Mouse (Mus musculus) hindbrain, embryonic 14.5 days (tissue): Measurements from ENCODE around the gene Usp2. TPM values are rescaled to one million over a fixed set of nuclear protein-coding genes. Genes with fewer than 3 reads are reported as not detected.

ENCODE experiments used
- ATAC-seq: fragments of 200-750 bp; cut with Nextera tagmentation; 2 replicates; pipeline ENCODE4 v1.8.0; 2017; ENCODE audit warnings: moderate number of reproducible peaks, mild to moderate bottlenecking, moderate TSS enrichment, moderate library complexity; ENCODE audit not compliant: low FRiP score
- DNase-seq: peaks from one replicate; pipeline ENCODE4 v3.0.0-alpha.2; 2015; ENCODE audit warnings: low spot score
- H3K27ac ChIP-seq: fragments of 300-500 bp; sonication (generic); 2 replicates; pipeline ENCODE4 v1.5.1; 2014; ENCODE audit warnings: mild to moderate bottlenecking, moderate library complexity
- H3K27me3 ChIP-seq: fragments of 300-500 bp; sonication (generic); 2 replicates; pipeline ENCODE4 v1.6.1; 2014; ENCODE audit warnings: mild to moderate bottlenecking, low read length, mixed read lengths; ENCODE audit not compliant: control insufficient read depth, insufficient read depth
- H3K36me3 ChIP-seq: fragments of 300-500 bp; sonication (generic); replicated peaks from 2 replicates; pipeline ENCODE4 v1.6.1; 2014; ENCODE audit not compliant: control insufficient read depth, insufficient read depth
- H3K4me1 ChIP-seq: fragments of 300-500 bp; sonication (generic); replicated peaks from 2 replicates; pipeline ENCODE4 v1.6.1; 2014; ENCODE audit warnings: antibody characterized with exemption, low read length, mixed read lengths; ENCODE audit not compliant: control insufficient read depth, insufficient read depth
- H3K4me2 ChIP-seq: fragments of 300-500 bp; sonication (generic); replicated peaks from 2 replicates; pipeline ENCODE4 v1.6.1; 2014; ENCODE audit warnings: mild to moderate bottlenecking, moderate library complexity
- H3K4me3 ChIP-seq: fragments of 300-500 bp; sonication (generic); replicated peaks from 2 replicates; pipeline ENCODE4 v1.5.1; 2014; ENCODE audit warnings: mild to moderate bottlenecking, low read length
- H3K9ac ChIP-seq: fragments of 300-500 bp; sonication (generic); 2 replicates; pipeline ENCODE4 v1.6.1; 2014
- H3K9me3 ChIP-seq: fragments of 300-500 bp; sonication (generic); 2 replicates; pipeline ENCODE4 v1.6.1; 2016; ENCODE audit warnings: low read length; ENCODE audit not compliant: control insufficient read depth
- WGBS: fragments of 180-500 bp; shearing (Covaris S2); extraction: QIAGEN DNeasy Blood & Tissue Kit; methylation state at CpG from one replicate; pipeline ENCODE4 v1.1.7; 2014; 5-methylcytosine and 5-hydroxymethylcytosine counted together
- polyA plus RNA-seq: library from polyadenylated mRNA; unstranded; fragments of >200 nt; fragmentation: Nextera tagmentation; extraction: Ambion mirVana; gene quantifications from 2 replicates; pipeline ENCODE4 v1.2.1, GENCODE M21; 2014

The Usp2 gene
- polyA plus RNA-seq, 1 experiment from 2014 or later = 8.4 TPM

GRCm38 (mm10) chr9:44085741-44086665, 19.2 kb downstream of the Usp2 start:
- H3K9me3 ChIP-seq = no peaks in the 10 kb centered on the region
- H3K4me3 ChIP-seq = peak overlapping the region; percentile 42; the same call in 1 of the 2 replicates
- peak overlapping the region; percentile 99; the same call in 1 of the 2 replicates for H3K4me2 ChIP-seq
- no peak for ATAC-seq
- H3K9ac ChIP-seq = no peak overlapping the region
- peaks cover 16% of the 10 kb centered on the region for H3K4me1 ChIP-seq
- peaks cover 40% of the 10 kb centered on the region for H3K27me3 ChIP-seq
- WGBS = 70% methylated on average over 15 of the region's 15 CpGs
- H3K36me3 ChIP-seq = no peaks in the 10 kb centered on the region
- no peak overlapping the region for H3K27ac ChIP-seq
- no peak for DNase-seq

GRCm38 (mm10) chr9:44086960-44087359, 20.1 kb downstream of the Usp2 start:
- H3K9ac ChIP-seq = no peak overlapping the region
- peaks cover 8% of the 10 kb centered on the region; the same call in 1 of the 2 replicates for H3K36me3 ChIP-seq
- H3K4me1 ChIP-seq = peaks cover 16% of the 10 kb centered on the region
- 42% methylated on average over 10 of the region's 10 CpGs for WGBS
- H3K27ac ChIP-seq = no peak overlapping the region
- no peak for ATAC-seq
- no peak overlapping the region for H3K4me3 ChIP-seq
- no peaks in the 10 kb centered on the region for H3K9me3 ChIP-seq
- H3K27me3 ChIP-seq = peaks cover 40% of the 10 kb centered on the region
- DNase-seq = no peak
- H3K4me2 ChIP-seq = no peak overlapping the region

- Histone ChIP-seq H3K4me2 (no peak overlapping the region), H3K27ac (no peak overlapping the region), H3K9me3 (no peaks in the 10 kb centered on the region), H3K36me3 (peaks cover 9% of the 10 kb centered on the region; the same call in 1 of the 2 replicates), H3K4me3 (no peak overlapping the region), H3K9ac (no peak overlapping the region), H3K27me3 (peaks cover 40% of the 10 kb centered on the region), H3K4me1 (peaks cover 16% of the 10 kb centered on the region)
- ATAC-seq (no peak), DNase-seq (no peak)
- WGBS = 20% methylated on average over 15 of the region's 15 CpGs
Measured at GRCm38 (mm10) chr9:44087761-44088455, 21.1 kb downstream of the Usp2 start.

GRCm38 (mm10) chr9:44088877-44089608, 22.2 kb downstream of the Usp2 start:
- Histone ChIP-seq H3K4me3 (no peak overlapping the region), H3K36me3 (peaks cover 9% of the 10 kb centered on the region; the same call in 1 of the 2 replicates), H3K9ac (no peak overlapping the region), H3K27me3 (peaks cover 31% of the 10 kb centered on the region), H3K27ac (no peak overlapping the region), H3K4me2 (no peak overlapping the region), H3K9me3 (no peaks in the 10 kb centered on the region), H3K4me1 (peaks cover 14% of the 10 kb centered on the region)
- ATAC-seq (no peak), DNase-seq (no peak)
- WGBS = 70% methylated on average over 12 of the region's 12 CpGs

- peak overlapping the region; percentile 17 for H3K4me3 ChIP-seq
- H3K4me1 ChIP-seq = peaks cover 5% of the 10 kb centered on the region
- peak overlapping the region; percentile 44 for H3K4me2 ChIP-seq
- 0 out of 2 replicates have a peak, but pooled peaks have one; percentile 47 for ATAC-seq
- H3K27ac ChIP-seq = no peak overlapping the region
- no peaks in the 10 kb centered on the region for H3K9me3 ChIP-seq
- H3K27me3 ChIP-seq = no peaks in the 10 kb centered on the region
- peaks cover 9% of the 10 kb centered on the region; the same call in 1 of the 2 replicates for H3K36me3 ChIP-seq
- 0 out of 2 replicates have a peak overlapping the region, but pooled peaks have one; percentile 28 for H3K9ac ChIP-seq
- WGBS = 31% methylated on average over 24 of the region's 24 CpGs
- peak; percentile 69 for DNase-seq
Measured at GRCm38 (mm10) chr9:44093612-44094503, 27.0 kb downstream of the Usp2 start.

GRCm38 (mm10) chr9:44094737-44095136, 27.9 kb downstream of the Usp2 start:
- WGBS = 88% methylated on average over 3 of the region's 3 CpGs
- Histone ChIP-seq H3K9ac (no peak overlapping the region), H3K4me3 (no peak overlapping the region), H3K9me3 (no peaks in the 10 kb centered on the region), H3K4me1 (peaks cover 5% of the 10 kb centered on the region), H3K36me3 (peaks cover 9% of the 10 kb centered on the region; the same call in 1 of the 2 replicates), H3K27me3 (no peaks in the 10 kb centered on the region), H3K27ac (no peak overlapping the region), H3K4me2 (no peak overlapping the region)
- DNase-seq = no peak
- ATAC-seq = no peak

- 88% methylated on average over 9 of the region's 9 CpGs for WGBS
- H3K4me1 ChIP-seq = peaks cover 5% of the 10 kb centered on the region
- ATAC-seq = no peak
- H3K4me2 ChIP-seq = no peak overlapping the region
- H3K36me3 ChIP-seq = peaks cover 9% of the 10 kb centered on the region; the same call in 1 of the 2 replicates
- no peak overlapping the region for H3K9ac ChIP-seq
- H3K4me3 ChIP-seq = no peak overlapping the region
- DNase-seq = no peak
- no peaks in the 10 kb centered on the region for H3K9me3 ChIP-seq
- H3K27ac ChIP-seq = no peak overlapping the region
- H3K27me3 ChIP-seq = no peaks in the 10 kb centered on the region
Measured at GRCm38 (mm10) chr9:44095781-44096180, 29.0 kb downstream of the Usp2 start.

- no peak overlapping the region for H3K4me2 ChIP-seq
- WGBS = 20% methylated on average over 9 of the region's 9 CpGs
- H3K36me3 ChIP-seq = peaks cover 5% of the 10 kb centered on the region; the same call in 1 of the 2 replicates
- ATAC-seq = peak; percentile 59; the same call in 1 of the 2 replicates
- no peaks in the 10 kb centered on the region for H3K9me3 ChIP-seq
- no peak overlapping the region for H3K9ac ChIP-seq
- H3K27ac ChIP-seq = peak overlapping the region; percentile 68; the same call in 1 of the 2 replicates
- no peak overlapping the region for H3K4me3 ChIP-seq
- H3K27me3 ChIP-seq = no peaks in the 10 kb centered on the region
- DNase-seq = no peak
- H3K4me1 ChIP-seq = peaks cover 5% of the 10 kb centered on the region
Measured at GRCm38 (mm10) chr9:44096536-44096935, 29.7 kb downstream of the Usp2 start.
